18 mouse cellular contexts compared by ENCODE assay signal in the genomic region with DNA sequence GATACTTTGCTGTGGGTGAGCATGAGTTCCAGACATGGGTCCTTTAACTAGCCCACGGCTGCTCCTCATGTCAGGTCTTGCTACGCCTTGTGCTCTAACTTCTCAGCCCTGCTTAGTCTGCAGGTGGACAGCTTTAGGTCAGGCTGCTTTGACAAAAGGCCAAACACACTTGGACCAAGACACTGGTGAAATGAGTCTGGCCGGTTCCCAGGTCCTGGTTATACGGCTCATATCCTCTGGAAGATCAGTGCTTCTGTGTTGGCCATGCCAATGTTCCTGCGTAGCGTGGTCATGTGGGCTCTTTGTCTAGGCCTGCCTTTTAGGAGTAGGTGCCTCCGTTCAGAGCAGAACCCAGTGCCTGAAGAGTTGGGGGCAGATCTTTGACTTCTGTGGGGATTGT. TPM values are rescaled to one million over a fixed set of nuclear protein-coding genes. Genes with fewer than 3 reads are reported as not detected.
DNase-seq lines count a peak whose midpoint lies in the region.
"Had no signal": no experiment of that assay in that cellular context is flagged by ENCODE, and none has a peak within 500 bp of the region (broad histone marks: within the 10 kb centered on the region; RNA-seq: fewer than 3 reads in every experiment).

No protein-coding gene starts in this region.

- H3K9me3 ChIP-seq in heart, embryonic 10.5 days = no peaks in the 10 kb centered on the region
- H3K9me3 ChIP-seq: forebrain, embryonic 13.5 days; heart, embryonic 13.5 days; hindbrain, embryonic 10.5 days; intestine, embryonic 15.5 days; limb, embryonic 15.5 days had no signal

- no peaks in the 10 kb centered on the region for H3K27me3 ChIP-seq in heart, embryonic 10.5 days (ENCODE audit: insufficient read depth, poor library complexity, severe bottlenecking)
- H3K27me3 ChIP-seq: forebrain, embryonic 13.5 days; heart, embryonic 13.5 days; intestine, embryonic 15.5 days; limb, embryonic 15.5 days; Patski had no signal

- H3K36me3 ChIP-seq in heart, embryonic 10.5 days = peaks cover 86% of the 10 kb centered on the region

- peak; percentile 54 to 55 for DNase-seq in heart, adult 18-20 months
- no peak for DNase-seq in heart, embryonic 10.5 days (ENCODE audit: low spot score)
- peak; percentile 49 for DNase-seq in kidney, adult 9 months
- no peak for DNase-seq in kidney, postnatal 4 days
- DNase-seq in cerebellum, postnatal 14 days = peak; percentile 72 to 76
- DNase-seq in frontal cortex, postnatal 10 days (ENCODE audit: low spot score in 2 of 2) = no peak
- DNase-seq in adrenal gland, postnatal 14 days = no peak
- DNase-seq: embryo, embryonic 11 days; gastrocnemius, adult 2 months; lung, adult 2 months; right cerebral cortex, postnatal 25 days had no signal

- H3K4me3 ChIP-seq in heart, embryonic 10.5 days = no peak overlapping the region
- no peak overlapping the region for H3K4me3 ChIP-seq in brown adipose tissue, adult 24 weeks (ENCODE audit: insufficient read depth, low read depth, low read length)
- H3K4me3 ChIP-seq: forebrain, embryonic 13.5 days; gastrocnemius, adult 2 months; heart, embryonic 13.5 days; hindbrain, embryonic 10.5 days; intestine, embryonic 15.5 days; limb, embryonic 15.5 days had no signal

- no peak overlapping the region for H3K27ac ChIP-seq in heart, embryonic 10.5 days
- peak overlapping the region; percentile 57 for H3K27ac ChIP-seq in brown adipose tissue, adult 24 weeks (replicated peaks; ENCODE audit: low read depth, low read length)
- H3K27ac ChIP-seq: forebrain, embryonic 13.5 days; heart, embryonic 13.5 days; hindbrain, embryonic 10.5 days; intestine, embryonic 15.5 days; limb, embryonic 15.5 days had no signal

- no peaks in the 10 kb centered on the region for H3K4me1 ChIP-seq in heart, embryonic 10.5 days
- no peaks in the 10 kb centered on the region; the same call in 1 of the 2 replicates for H3K4me1 ChIP-seq in brown adipose tissue, adult 24 weeks (ENCODE audit: control insufficient read depth, insufficient read depth, insufficient read length, low read length)
- H3K4me1 ChIP-seq: forebrain, embryonic 13.5 days; heart, embryonic 13.5 days; hindbrain, embryonic 10.5 days; intestine, embryonic 15.5 days; limb, embryonic 15.5 days had no signal

- 87% methylated on average over 7 of the region's 7 CpGs for WGBS in heart, embryonic 10.5 days

RNA-seq across cellular contexts. Expression of a gene that starts 45.5 kb away (rescaled TPM):
- total RNA-seq in heart, adult 18-20 months (2021) = 100 to 1,000 TPM; 507 to 527 TPM
- polyA plus RNA-seq in heart, embryonic 10.5 days (2016; fragmentation: Nextera tagmentation; extraction: Ambion mirVana) = 112 and 182 TPM in 2 replicates
- polyA plus RNA-seq in brown adipose tissue, adult 24 weeks (2012; ENCODE audit: insufficient read depth, insufficient read length, missing spikeins) = 51.9 and 52.1 TPM in 2 replicates
- total RNA-seq in adrenal gland, postnatal 14 days (2021) = 41.7 and 45.3 TPM in 2 replicates

Comparison
In these comparisons a context has a peak if more than half of its experiments do, and no peak if none do; other contexts are left out.
1. DNase-seq: peak in heart, adult 18-20 months (2 of 2), kidney, adult 9 months (single experiment) and cerebellum, postnatal 14 days (2 of 2); none in heart, embryonic 10.5 days (single experiment), kidney, postnatal 4 days (0 of 2), frontal cortex, postnatal 10 days (0 of 2) and adrenal gland, postnatal 14 days (single experiment).
2. RNA of a gene that starts 45.5 kb away (total RNA-seq): 507 to 527 TPM in heart, adult 18-20 months; 41.7 to 45.3 TPM in adrenal gland, postnatal 14 days; every median in the first group is over 10 times any median in the second.